Mouse (Mus musculus) hematopoietic stem cell, adult 5-6 weeks (primary cell): Measurements from ENCODE around the gene Plod3. TPM values are rescaled to one million over a fixed set of nuclear protein-coding genes. Genes with fewer than 3 reads are reported as not detected.

ENCODE experiments used
- ATAC-seq, 2 experiments: fragments of 125-278 bp in 1 of 2; replicated peaks in 1 of 2; 2 replicates each; pipeline ENCODE4 v1.8.0; 2016 to 2017; ENCODE audit warnings: inconsistent platforms in 2 of 2, mild to moderate bottlenecking in 2 of 2, moderate number of reproducible peaks in 2 of 2, low read depth in 1 of 2, moderate TSS enrichment in 1 of 2; ENCODE audit not compliant: low FRiP score in 2 of 2, poor library complexity in 2 of 2, severe bottlenecking in 2 of 2, insufficient read depth in 1 of 2, low TSS enrichment in 1 of 2
- total RNA-seq: library from RNA; stranded (forward); fragments of 172-1452, 232-1000 nt; gene quantifications from 2 replicates; pipeline ENCODE4 v1.2.3, GENCODE M21; 2017

Gene Plod3
- total RNA-seq, 1 experiment from 2014 or later = 37.8 TPM

GRCm38 (mm10) chr5:136988420-136988819, 1.6 kb downstream of the Plod3 start:
- no peak; a peak in 1 of 4 replicates for ATAC-seq

DNA sequence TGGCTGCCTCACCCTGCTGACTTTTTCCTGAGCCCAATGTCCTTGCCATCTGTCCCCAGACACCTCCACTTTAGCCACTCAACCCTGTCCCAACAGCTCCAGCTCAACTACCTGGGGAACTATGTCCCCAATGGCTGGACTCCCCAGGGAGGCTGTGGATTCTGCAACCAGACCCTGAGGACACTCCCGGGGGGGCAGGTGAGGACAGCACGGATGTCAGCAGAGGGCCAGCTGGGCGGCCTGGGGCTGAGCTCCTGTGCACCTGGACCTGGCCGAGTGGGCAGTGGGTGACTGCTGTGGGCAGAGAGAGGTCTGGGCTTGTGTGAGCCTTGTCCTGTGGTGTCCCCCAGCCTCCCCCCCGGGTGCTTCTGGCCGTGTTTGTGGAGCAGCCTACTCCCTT, 3.0 kb downstream of the Plod3 start:
- no peak for ATAC-seq

DNA sequence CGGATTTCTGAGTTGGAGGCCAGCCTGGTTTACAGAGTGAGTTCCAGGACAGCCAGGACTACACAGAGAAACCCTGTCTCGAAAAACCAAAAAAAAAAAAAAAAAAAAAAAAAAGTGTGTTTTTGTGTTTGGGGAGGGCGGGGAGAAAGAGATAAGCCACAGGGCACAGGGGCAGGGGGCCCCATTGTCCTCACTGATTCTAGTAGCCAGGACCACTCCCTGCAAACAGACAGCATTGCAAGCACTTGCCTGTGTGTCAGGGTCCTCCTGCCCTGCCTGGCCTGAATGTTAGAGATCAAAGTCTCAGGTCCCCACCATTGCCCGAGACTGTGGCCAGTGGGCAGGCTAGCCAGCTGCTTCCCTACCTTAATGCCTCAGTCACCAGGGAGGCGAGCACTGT, 12.6 kb downstream of the Plod3 start:
- no peak for ATAC-seq

DNA sequence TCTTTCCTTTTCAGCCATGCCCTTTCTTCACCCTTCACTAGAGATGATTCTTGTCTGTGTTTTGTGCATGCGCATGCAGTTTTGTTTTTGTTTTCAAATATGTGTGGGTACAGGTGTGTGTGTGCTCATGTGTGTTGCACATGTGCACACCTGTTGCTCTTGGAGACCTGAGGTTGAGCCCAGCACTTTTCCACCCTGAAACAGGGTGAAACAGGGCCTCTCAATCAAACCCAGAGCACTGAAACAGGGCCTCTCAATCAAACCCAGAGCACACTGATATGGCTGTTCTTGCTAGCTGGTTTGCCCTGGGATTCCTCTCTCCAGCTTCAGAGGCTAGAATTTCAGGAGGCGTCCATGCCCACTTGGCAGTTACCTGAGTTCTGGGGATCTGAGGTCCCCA, 13.8 kb downstream of the Plod3 start:
- ATAC-seq = no peak

DNA sequence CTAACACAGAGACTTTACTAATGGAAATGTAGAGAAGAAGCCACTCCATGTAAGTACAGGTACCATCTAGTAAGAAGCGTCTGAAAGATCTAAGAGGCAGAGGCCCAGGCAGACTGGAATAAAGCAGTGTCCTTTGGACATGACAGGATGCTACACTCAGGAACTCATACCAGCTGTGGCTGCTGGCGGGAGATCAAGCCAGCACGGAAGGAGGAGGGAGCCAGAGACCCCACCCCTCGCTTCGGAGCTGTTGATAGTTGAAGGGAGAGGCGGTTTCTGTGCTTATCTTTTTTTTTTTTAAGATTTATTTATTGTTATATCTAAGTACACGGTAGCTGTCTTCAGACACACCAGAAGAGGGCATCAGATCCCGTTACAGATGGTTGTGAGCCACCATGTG, 20.5 kb downstream of the Plod3 start:
- no peak for ATAC-seq

GRCm38 (mm10) chr5:137009988-137010387, 23.2 kb downstream of the Plod3 start:
- ATAC-seq = peak; percentile 49 to 51; a peak in 1 of 4 replicates

GRCm38 (mm10) chr5:137012401-137012950, 25.7 kb downstream of the Plod3 start:
- ATAC-seq = no peak

DNA sequence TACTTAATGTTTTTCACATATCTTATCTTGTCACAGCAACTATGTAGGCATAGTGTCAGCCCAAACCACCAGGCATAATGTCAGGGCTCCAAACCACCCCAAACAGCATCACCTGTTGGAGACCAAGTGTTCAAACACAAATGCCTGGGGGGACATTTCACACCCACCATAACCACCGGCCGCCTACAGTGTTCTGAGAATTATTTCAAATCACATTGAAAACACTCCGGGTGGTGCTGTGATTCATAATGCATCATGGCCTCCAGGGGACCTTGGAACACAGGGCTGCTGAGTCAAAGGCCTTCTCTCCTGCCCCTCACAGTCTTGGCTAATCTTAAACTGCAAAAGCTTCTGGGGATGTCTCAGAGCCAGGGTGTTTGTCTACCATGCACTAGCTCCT, 29.1 kb downstream of the Plod3 start:
- ATAC-seq = no peak

DNA sequence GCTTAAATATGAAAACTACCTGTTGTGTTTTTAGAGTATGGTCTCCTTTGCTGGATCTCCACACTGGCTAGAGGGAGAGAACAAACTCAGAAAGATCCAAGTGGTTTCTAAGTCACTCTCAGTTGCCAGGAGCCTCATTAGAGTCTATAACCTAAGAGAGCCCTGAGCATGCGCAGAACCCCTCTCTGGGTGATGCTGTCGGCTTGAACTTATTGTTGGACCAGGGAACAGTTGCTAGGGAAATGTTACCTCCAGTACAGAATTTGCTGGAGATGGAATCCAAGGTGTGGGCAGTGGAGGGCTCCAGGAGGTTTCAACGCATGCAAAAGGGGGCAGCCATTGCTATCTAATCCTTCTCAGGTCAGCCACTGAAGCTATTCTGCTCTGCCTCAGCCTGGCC, 37.5 kb downstream of the Plod3 start:
- ATAC-seq = no peak

DNA sequence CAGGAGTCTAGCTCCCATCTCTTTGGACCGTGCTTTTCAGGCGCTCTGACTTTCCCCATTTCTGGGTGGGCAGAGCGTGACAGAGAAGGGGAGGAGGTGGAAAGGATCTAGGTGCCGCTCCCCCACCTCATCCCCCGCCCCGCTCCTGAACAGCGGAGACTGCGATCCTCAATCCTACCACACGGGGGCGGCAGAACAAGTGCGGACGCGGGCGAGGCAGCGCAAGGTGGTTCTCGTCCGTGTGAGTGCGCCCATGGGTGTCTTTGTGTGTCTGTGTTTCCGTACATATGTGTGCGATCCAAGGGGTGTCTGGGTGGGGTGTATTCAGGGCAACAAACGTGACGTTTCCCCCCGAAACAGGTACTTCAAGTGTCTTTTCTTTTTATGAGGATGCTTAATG, 38.3 kb downstream of the Plod3 start:
- peak; percentile 68 to 78; a peak in 3 of 4 replicates for ATAC-seq

GRCm38 (mm10) chr5:137026092-137026491, 39.3 kb downstream of the Plod3 start, which contains the start of gene Vgf:
TSS of gene Vgf (plus strand) at chr5:137026392.
- ATAC-seq = no peak

DNA sequence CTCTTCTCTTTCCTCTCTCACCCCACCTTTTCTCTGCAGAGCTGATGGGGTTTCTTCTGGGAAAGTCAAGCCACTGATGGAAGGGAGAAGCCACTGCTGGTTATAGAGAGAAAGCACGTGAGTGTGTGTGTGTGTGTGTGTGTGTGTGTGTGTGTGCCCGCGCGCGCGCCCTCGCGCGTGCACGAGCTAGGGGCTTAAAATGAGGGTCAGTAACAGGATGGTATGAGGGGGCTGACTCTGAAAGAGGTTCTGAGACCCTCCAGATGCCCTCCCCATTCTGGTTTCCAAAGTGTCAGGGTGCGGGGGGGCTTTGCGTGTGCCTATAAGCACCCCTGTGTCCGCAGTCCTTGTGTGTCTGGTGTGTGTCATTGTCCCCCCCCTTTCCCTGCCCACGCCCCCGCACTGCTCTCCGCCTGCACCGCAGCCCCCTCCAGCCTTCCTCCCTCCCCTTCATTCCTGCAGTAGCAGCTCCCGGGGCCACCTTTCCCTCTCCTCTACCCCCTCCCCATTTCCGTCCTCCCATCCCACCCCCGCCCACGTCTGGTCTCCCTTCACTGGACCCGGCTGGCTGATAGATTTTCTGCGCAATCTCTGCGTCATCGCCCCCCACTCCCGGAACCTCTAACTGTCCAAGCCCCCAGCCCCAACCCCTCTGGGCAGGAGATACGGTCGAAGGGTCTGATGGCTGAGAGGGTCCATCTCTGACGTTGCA, 41.9 kb downstream of the Plod3 start:
- ATAC-seq = no peak

DNA sequence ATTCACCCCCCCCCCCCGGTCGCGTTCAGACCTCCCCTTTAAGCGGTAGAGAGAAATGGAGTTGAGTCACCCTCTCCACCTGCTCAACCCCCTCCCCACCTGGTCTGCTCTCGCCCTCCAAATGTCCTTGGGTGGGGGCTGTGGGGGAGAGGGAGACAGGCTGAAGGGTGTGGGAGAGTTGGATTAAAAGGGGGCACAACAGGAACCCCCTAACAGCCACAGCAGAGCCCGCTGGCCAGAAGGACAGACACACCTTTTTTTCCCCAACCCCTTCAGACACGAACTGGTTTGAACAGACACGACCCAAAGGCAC, 42.4 kb downstream of the Plod3 start:
- no peak for ATAC-seq

DNA sequence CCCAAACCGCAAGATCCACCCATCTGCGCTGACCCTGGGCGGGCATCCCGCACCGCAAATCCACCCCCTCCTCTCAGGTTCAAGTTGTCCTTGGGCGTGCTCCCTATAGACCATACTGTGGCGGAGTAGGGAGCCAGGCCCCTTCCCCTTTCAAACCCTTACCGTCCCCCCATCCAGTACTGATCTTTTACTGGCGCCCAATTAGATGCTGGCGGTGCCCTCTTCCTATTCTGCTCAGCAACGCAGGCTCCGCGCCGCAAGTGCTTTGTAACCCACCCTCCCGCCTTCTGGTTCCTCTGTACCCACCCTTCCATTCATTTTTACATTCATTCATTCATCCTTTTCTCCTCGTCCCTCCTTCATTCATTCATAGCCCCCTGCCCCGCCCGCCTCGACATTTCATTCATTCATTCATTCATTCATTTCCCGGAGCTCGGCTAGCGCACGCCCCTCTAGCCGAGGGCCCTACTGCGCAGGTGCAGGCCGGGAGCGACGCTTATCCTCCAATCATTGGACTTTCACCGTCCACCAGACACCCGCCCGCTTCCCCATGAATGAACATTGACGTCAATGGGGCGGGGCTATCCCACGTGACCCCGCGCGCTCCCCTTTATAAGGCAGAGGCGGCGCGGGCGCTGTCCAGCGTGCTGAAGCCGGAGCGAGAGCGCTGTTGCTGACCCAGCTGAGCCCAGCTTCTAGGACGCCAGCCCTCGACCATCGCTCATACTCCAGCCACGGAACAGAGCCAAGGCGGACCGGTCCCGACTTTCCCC, 43.0 kb downstream of the Plod3 start:
- ATAC-seq = peak; percentile 48 to 64

DNA sequence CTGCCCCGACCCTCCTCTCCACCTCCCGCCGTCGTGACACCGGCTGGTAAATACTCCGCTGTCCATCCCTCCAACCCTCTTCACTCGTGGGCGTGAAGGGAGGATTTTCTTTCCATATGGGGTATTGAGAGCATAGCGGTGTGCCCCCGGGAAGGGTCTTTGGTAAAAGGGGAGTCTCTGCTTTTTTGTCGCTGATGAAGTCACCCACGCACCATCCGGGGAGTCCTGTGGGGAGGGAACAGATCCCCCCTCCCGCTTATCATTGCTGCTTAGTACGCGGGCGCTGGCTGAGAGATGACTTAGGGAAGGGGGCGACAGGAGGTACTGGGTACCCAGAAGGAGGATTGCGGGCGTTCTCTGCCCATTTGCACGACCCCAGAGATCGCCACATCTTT, 43.6 kb downstream of the Plod3 start:
- no peak for ATAC-seq

DNA sequence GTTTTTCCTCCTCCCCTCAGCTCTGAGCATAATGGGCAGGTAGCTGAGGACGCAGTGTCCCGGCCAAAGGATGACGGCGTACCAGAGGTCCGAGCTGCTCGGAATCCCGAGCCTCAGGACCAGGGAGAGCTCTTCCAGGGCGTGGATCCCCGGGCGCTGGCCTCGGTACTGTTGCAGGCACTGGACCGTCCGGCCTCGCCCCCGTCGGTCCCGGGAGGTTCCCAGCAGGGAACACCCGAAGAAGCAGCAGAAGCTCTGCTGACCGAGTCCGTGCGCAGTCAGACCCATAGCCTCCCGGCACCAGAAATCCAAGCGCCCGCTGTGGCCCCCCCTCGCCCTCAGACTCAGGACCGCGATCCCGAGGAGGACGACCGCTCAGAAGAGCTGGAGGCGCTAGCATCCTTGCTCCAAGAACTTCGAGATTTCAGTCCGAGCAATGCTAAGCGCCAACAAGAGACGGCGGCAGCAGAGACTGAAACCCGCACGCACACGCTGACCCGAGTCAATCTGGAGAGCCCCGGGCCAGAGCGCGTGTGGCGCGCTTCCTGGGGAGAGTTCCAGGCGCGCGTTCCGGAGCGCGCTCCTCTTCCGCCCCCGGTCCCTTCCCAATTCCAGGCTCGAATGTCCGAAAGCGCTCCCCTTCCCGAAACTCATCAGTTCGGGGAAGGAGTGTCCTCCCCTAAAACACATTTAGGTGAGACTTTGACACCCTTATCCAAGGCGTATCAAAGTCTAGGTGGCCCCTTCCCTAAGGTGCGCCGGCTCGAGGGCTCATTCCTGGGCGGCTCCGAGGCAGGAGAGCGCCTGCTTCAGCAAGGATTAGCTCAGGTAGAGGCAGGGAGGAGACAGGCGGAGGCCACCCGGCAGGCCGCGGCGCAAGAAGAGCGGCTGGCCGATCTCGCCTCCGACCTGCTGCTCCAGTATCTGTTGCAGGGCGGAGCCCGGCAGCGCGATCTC, 44.5 kb downstream of the Plod3 start:
- ATAC-seq = no peak

- ATAC-seq = no peak
These were observed 45.2 kb downstream of the Plod3 start for GRCm38 (mm10) chr5:137032033-137032421.

GRCm38 (mm10) chr5:137032641-137033074, 45.8 kb downstream of the Plod3 start:
- peak; percentile 57 to 62 for ATAC-seq
